Mouse (Mus musculus) erythroblast, adult 5-6 weeks (primary cell): ENCODE data around the gene Cd46. TPM values are rescaled to one million over a fixed set of nuclear protein-coding genes. Genes with fewer than 3 reads are reported as not detected.

Source experiments
- total RNA-seq, 2 experiments: library from RNA; stranded (forward) in 1 of 2; stranded (reverse) in 1 of 2; fragments of 150-400 nt in 1 of 2; fragments of 200-764, 138-1000 nt in 1 of 2; gene quantifications; 2 replicates each; pipeline versions ENCODE4 v1.2.3 to v1.2.4; 2015 to 2017; ENCODE audit warnings: low replicate concordance in 2 of 2

Gene Cd46
- total RNA-seq, 2 experiments from 2014 or later = 11.7 to 14.0 TPM

Other genes starting within 250 kb of the Cd46 start
- 14.0 and 14.8 TPM in 2 replicates for gene Cd34, start 153.4 kb downstream of the Cd46 start, total RNA-seq (2015; ENCODE audit: low replicate concordance)
- 5.2 and 8.3 TPM in 2 replicates for gene Cd34, start 153.4 kb downstream of the Cd46 start, total RNA-seq (2017; ENCODE audit: low replicate concordance)
- 74.6 and 87.1 TPM in 2 replicates for gene Cr1l, start 39.3 kb upstream of the Cd46 start, total RNA-seq (2015; ENCODE audit: low replicate concordance)
- gene Cr1l, start 39.3 kb upstream of the Cd46 start, total RNA-seq (2017; ENCODE audit: low replicate concordance) = 85.6 and 112 TPM in 2 replicates
- not detected in 2 replicates for gene Cr2, start 84.5 kb upstream of the Cd46 start, total RNA-seq (2015; ENCODE audit: low replicate concordance)
- gene Cr2, start 84.5 kb upstream of the Cd46 start, total RNA-seq (2017; ENCODE audit: low replicate concordance) = 0.28 TPM in 1 of 2 replicates, not detected in the other